ENCODE assay signal across 9 mouse cellular contexts in genomic region chr6:99275381-99276296, GRCm38 (mm10).
DNase-seq lines count a peak whose midpoint lies in the region; ATAC-seq and TF ChIP-seq lines count a peak whose summit lies in the region.
"Had no signal": no experiment of that assay in that cellular context is flagged by ENCODE, and none has a peak within 500 bp of the region (broad histone marks: within the 10 kb centered on the region; RNA-seq: fewer than 3 reads in every experiment).

No protein-coding gene starts in this region.

- H3K36me3 ChIP-seq in hindbrain, postnatal 0 days (ENCODE audit: insufficient read depth, low read length) = no peaks in the 10 kb centered on the region
- H3K36me3 ChIP-seq: hindbrain, embryonic 10.5 days had no signal

- H3K27ac ChIP-seq in hindbrain, postnatal 0 days = no peak overlapping the region
- H3K27ac ChIP-seq: hindbrain, embryonic 10.5 days had no signal

- H3K9me3 ChIP-seq in hindbrain, postnatal 0 days (ENCODE audit: low read length) = no peaks in the 10 kb centered on the region
- H3K9me3 ChIP-seq: hindbrain, embryonic 10.5 days had no signal

- H3K27me3 ChIP-seq in hindbrain, postnatal 0 days (ENCODE audit: insufficient read depth, low read length) = no peaks in the 10 kb centered on the region

- DNase-seq in CD4-positive, CD25-positive, alpha-beta regulatory T cell, adult 2 months (ENCODE audit: low read depth, low spot score) = peak; percentile 61
- peak; percentile 61 for DNase-seq in T-cell, adult 2 months (ENCODE audit: low spot score)
- peak; percentile 39 to 58 for DNase-seq in kidney, postnatal 36 days
- DNase-seq in lung, postnatal 36 days = peak; percentile 72
- DNase-seq in embryo, embryonic 10 days (ENCODE audit: low spot score) = no peak
- DNase-seq in adrenal gland, adult 2 months = no peak
- DNase-seq in hindbrain, postnatal 0 days (ENCODE audit: low spot score) = no peak
- DNase-seq: embryo, embryonic 11 days had no signal

- no peak overlapping the region for H3K9ac ChIP-seq in hindbrain, postnatal 0 days (replicated peaks; ENCODE audit: low read length)

- 71% methylated on average over 21 of the region's 21 CpGs for WGBS in hindbrain, postnatal 0 days

- no peak for TF ChIP-seq CTCF in hindbrain, postnatal 0 days (IDR thresholded peaks at IDR 0.05; ENCODE audit: low read depth)

- no peak overlapping the region for H3K4me3 ChIP-seq in hindbrain, postnatal 0 days (ENCODE audit: low read length)
- H3K4me3 ChIP-seq: hindbrain, embryonic 10.5 days had no signal

- H3K4me1 ChIP-seq in hindbrain, postnatal 0 days (ENCODE audit: insufficient read depth, low read length) = 0 out of 2 replicates have a peak, but pooled peaks cover 3% of the 10 kb centered on the region

- ATAC-seq in hindbrain, postnatal 0 days = no peak

- no peak overlapping the region for H3K4me2 ChIP-seq in hindbrain, postnatal 0 days (ENCODE audit: low read depth, low read length)

Comparison
In these comparisons a context has a peak if more than half of its experiments do, and no peak if none do; other contexts are left out.
1. DNase-seq: peak in CD4-positive, CD25-positive, alpha-beta regulatory T cell, adult 2 months (single experiment), T-cell, adult 2 months (single experiment), kidney, postnatal 36 days (2 of 2) and lung, postnatal 36 days (single experiment); none in embryo, embryonic 10 days (single experiment), adrenal gland, adult 2 months (single experiment) and hindbrain, postnatal 0 days (single experiment).